Mouse (Mus musculus) adrenal gland, adult (tissue): ENCODE results near the gene Tmem209.

Source experiments
- DNase-seq, 2 experiments: peaks; one replicate each; pipeline ENCODE4 v3.0.0; 2022 to 2023; ENCODE audit warnings: low spot score in 1 of 2; ENCODE audit not compliant: inconsistent age in 2 of 2

Tmem209 gene

GRCm38 (mm10) chr6:30465586-30465985, 44.0 kb downstream of the Tmem209 start:
- DNase-seq = no peak

DNA sequence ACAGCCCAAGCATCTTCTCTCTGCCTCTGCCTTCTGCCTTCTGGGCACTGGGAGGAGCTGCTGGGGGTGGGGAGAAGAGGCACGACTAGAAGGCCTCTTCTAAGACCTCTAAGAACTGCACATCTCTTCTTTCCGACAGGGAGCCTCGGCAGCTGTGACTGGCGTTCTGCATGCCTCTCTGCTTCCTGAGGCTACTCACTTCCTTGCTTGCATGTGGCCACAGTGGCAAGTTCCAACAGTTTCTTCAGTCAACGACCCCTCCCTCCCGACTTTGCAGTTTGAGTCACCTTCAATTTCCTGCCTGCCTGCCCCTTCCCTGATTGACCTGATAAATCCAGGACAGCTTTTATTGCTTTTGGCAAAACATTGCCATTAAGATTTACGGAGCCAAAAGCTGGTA, 46.8 kb downstream of the Tmem209 start:
- no peak for DNase-seq

DNA sequence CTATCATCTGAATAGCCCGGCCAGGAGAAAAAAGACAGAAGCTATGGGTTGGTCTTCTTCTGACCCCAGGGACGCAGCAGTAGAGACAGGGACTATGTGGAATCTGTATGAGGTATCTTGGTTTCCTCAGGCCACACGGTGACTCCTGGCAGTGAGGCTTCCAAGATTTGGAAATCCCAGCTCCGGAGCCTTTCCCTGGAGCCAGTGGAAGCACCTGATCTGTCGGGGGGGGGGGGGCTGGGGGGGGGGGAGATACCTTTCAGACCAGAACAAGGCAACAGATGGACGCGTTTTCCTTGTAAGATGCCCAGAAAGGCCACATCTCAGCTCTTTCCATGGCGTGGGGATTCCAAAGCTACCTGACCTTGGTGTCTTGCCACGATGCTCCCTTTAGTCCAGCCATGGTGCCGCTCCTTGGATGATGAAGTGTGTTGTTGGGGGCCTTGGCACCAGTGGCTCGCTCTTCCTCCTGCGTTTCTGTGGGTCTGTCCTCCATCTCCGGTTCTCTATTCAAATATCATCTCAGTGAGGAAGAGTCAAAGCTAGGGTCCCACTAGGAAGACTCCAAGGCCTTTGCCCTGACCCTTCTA, 47.7 kb downstream of the Tmem209 start:
- DNase-seq = no peak

GRCm38 (mm10) chr6:30460750-30461446, 48.7 kb downstream of the Tmem209 start:
- peak; percentile 34 to 70 for DNase-seq

GRCm38 (mm10) chr6:30459811-30460749, 49.5 kb downstream of the Tmem209 start:
- DNase-seq = peak; percentile 80 to 91

DNA sequence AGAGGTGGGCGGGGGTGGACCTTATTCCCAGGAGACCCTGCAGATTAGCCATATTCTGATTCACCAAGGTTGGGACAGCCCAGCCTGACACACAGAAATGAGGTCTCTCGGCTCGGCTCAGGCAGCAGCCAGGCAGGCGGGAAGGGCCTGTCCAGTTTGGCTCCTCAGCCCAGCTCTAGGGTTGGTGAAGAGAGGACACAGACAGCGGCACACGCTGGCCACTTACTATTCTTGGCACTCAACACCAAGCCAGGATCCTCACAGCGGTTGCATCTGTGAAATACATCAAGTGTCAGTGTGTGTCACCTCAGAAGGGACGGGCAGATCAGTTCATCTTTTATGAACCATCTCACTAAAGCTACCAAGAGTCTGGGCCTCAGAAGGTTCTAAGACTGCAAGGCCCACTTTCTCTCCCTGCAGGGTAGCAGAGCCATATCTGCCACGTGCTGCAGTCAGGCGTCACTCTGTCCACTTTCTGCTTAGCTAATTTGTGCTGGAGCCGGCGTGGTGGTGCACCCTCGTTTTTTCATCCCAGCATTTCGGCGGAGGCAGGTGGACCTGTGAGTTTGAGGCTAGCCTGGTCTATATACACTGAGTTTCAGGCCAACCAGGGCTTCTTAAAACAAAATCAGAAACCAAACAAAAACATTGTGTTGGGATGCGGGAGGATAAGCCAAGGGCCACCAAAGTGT, 50.4 kb downstream of the Tmem209 start:
- DNase-seq = peak in 1 of 2 experiments; percentile 34

GRCm38 (mm10) chr6:30458626-30459025, 51.0 kb downstream of the Tmem209 start:
- DNase-seq = no peak

DNA sequence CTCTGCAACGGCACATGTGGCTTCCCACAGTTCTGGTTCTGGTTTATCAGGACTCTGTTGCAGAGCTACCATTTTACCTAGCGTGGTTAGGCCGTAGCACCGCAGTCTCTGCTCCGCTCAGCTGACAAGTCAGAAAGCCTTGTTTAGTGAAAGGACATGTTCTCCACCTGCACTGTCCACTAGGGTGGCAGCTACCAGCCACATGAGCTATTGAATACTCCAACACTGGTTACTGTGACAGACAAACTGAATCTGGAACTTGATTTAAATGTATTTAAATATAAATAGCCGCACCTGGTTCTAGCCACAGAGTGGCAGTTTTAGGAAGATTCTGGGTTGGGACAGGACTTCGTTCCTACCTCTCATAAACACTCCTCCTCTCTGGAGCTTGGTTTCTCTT, 52.6 kb downstream of the Tmem209 start:
- DNase-seq = no peak

DNA sequence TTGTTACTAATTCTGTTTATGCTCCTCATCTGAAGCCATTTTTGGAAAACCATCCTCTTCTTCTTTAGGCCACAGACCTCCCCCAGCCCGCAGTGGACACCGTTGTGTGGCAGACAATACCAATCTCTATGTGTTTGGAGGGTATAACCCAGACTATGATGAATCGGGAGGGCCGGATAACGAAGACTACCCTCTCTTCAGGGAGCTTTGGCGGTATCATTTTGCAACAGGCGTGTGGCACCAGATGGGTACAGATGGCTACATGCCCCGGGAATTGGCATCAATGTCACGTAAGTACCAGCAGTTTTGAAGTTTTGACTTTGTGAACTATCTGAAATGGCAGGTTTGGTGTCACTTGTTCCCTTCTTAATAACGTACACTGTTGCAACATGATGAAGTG, 70.0 kb downstream of the Tmem209 start:
- DNase-seq = no peak

DNA sequence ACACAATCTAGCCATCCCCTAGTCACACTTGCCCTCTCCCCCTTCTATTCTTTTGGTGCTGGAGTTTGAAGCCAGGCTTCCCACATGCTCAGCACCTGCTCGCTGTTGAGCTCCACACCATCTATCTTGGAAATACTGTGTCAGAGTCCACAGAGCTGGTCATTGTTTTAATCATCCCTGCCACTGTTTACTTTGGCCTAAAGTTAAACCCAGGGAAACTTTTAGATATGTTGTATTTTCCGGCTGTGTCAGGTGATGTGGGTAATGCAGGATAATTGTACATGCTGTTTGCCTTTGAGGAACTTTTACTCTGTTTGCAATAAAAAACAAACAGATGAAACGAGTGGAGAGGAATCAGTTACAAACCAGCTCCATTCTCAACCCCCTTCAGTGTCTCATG, 72.5 kb downstream of the Tmem209 start:
- DNase-seq = no peak

DNA sequence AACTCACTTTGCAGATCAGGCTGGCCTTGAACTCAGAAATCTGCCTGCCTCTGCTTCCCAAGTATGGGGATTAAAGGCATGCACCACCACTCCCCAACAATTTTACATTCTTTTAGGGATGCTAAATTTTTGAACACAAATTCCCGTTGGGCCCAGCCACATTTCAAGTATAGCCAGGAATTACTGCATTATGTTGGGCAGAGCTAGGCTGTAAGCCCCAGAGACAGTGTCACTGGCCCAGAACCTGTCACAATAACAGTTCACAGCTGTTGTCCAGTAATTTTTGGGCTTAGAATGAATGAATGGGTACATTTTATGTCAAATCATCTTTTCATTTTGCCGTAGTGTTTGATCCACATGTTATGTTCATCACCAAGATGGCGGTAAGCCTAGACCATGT, 73.1 kb downstream of the Tmem209 start:
- DNase-seq = no peak

- DNase-seq = no peak
These were observed 77.0 kb downstream of the Tmem209 start for GRCm38 (mm10) chr6:30432461-30433192.
